Mouse (Mus musculus) E14TG2a.4 (cell line): ENCODE results near the gene Slc35g2.

Experiments
- H3K27me3 ChIP-seq: 2 replicates; pipeline ENCODE4 v1.6.1; 2014; ENCODE audit warnings: low read length, control low read depth; ENCODE audit not compliant: insufficient read depth
- H3K36me3 ChIP-seq: 2 replicates; pipeline ENCODE4 v1.6.1; 2014; ENCODE audit warnings: low read length, control low read depth; ENCODE audit not compliant: insufficient read depth
- H3K4me1 ChIP-seq: replicated peaks from 2 replicates; pipeline ENCODE4 v1.6.1; 2014; ENCODE audit warnings: low read depth, low read length, control low read depth
- H3K4me3 ChIP-seq: replicated peaks from 2 replicates; pipeline ENCODE4 v1.5.1; 2014; ENCODE audit warnings: mild to moderate bottlenecking, low read length
- H3K9me3 ChIP-seq: 2 replicates; pipeline ENCODE4 v1.6.1; 2014; ENCODE audit warnings: low read length, control low read depth
- CTCF ChIP-seq: conservative IDR thresholded peaks from 2 replicates; pipeline ENCODE4 v1.5.1; 2014; ENCODE audit warnings: low read length
- NANOG ChIP-seq: IDR thresholded peaks from 2 replicates; pipeline ENCODE4 v1.6.1; 2014; ENCODE audit warnings: borderline replicate concordance, low read length, mixed read lengths
- POU5F1 ChIP-seq: IDR thresholded peaks from 2 replicates; pipeline ENCODE4 v1.6.1; 2014; ENCODE audit warnings: low read length, borderline replicate concordance

Gene Slc35g2

GRCm38 (mm10) chr9:100571511-100571910 lies 621 bp upstream of the Slc35g2 start:
- no peak overlapping the region for H3K4me3 ChIP-seq
- H3K4me1 ChIP-seq: peaks cover 11% of the 10 kb centered on the region
- H3K27me3 ChIP-seq: peaks cover 71% of the 10 kb centered on the region
- no peaks in the 10 kb centered on the region for H3K9me3 ChIP-seq
- no peaks in the 10 kb centered on the region for H3K36me3 ChIP-seq
- TF ChIP-seq CTCF (no peak), NANOG (no peak), POU5F1 (no peak)

GRCm38 (mm10) chr9:100569798-100570625 lies 878 bp downstream of the Slc35g2 start:
- H3K4me3 ChIP-seq: peak overlapping the region; percentile 83
- H3K4me1 ChIP-seq: peaks cover 11% of the 10 kb centered on the region
- no peaks in the 10 kb centered on the region for H3K9me3 ChIP-seq
- TF ChIP-seq NANOG: no peak
- no peak for TF ChIP-seq POU5F1
- TF ChIP-seq CTCF: no peak
- no peaks in the 10 kb centered on the region for H3K36me3 ChIP-seq
- H3K27me3 ChIP-seq: peaks cover 64% of the 10 kb centered on the region

- H3K9me3 ChIP-seq: no peaks in the 10 kb centered on the region
- H3K4me3 ChIP-seq: no peak overlapping the region
- no peaks in the 10 kb centered on the region for H3K4me1 ChIP-seq
- H3K36me3 ChIP-seq: no peaks in the 10 kb centered on the region
- TF ChIP-seq POU5F1 (no peak), NANOG (no peak), CTCF (no peak)
- H3K27me3 ChIP-seq: peaks cover 11% of the 10 kb centered on the region; the same call in 1 of the 2 replicates
Observed at GRCm38 (mm10) chr9:100560251-100560890, 10.5 kb downstream of the Slc35g2 start.

GRCm38 (mm10) chr9:100558991-100559390 lies 11.9 kb downstream of the Slc35g2 start:
- no peak overlapping the region for H3K4me3 ChIP-seq
- H3K27me3 ChIP-seq: peaks cover 18% of the 10 kb centered on the region; the same call in 1 of the 2 replicates
- TF ChIP-seq CTCF: no peak
- no peak for TF ChIP-seq NANOG
- TF ChIP-seq POU5F1: no peak
- H3K36me3 ChIP-seq: no peaks in the 10 kb centered on the region
- no peaks in the 10 kb centered on the region for H3K9me3 ChIP-seq
- no peaks in the 10 kb centered on the region for H3K4me1 ChIP-seq

GRCm38 (mm10) chr9:100558023-100558573 lies 12.8 kb downstream of the Slc35g2 start:
- Histone ChIP-seq H3K9me3 (no peaks in the 10 kb centered on the region), H3K4me1 (no peaks in the 10 kb centered on the region), H3K27me3 (peaks cover 18% of the 10 kb centered on the region; the same call in 1 of the 2 replicates), H3K4me3 (no peak overlapping the region), H3K36me3 (no peaks in the 10 kb centered on the region)
- TF ChIP-seq CTCF (no peak), NANOG (no peak), POU5F1 (no peak)

GRCm38 (mm10) chr9:100555686-100556085 lies 15.2 kb downstream of the Slc35g2 start:
- H3K9me3 ChIP-seq: no peaks in the 10 kb centered on the region
- H3K27me3 ChIP-seq: peaks cover 17% of the 10 kb centered on the region; the same call in 1 of the 2 replicates
- no peak overlapping the region for H3K4me3 ChIP-seq
- no peaks in the 10 kb centered on the region for H3K4me1 ChIP-seq
- TF ChIP-seq POU5F1 (no peak), CTCF (no peak), NANOG (no peak)
- no peaks in the 10 kb centered on the region for H3K36me3 ChIP-seq

- H3K27me3 ChIP-seq: peaks cover 13% of the 10 kb centered on the region; the same call in 1 of the 2 replicates
- no peak for TF ChIP-seq NANOG
- TF ChIP-seq CTCF: peak; percentile 97
- H3K9me3 ChIP-seq: peaks cover 4% of the 10 kb centered on the region
- H3K36me3 ChIP-seq: no peaks in the 10 kb centered on the region
- peaks cover 18% of the 10 kb centered on the region for H3K4me1 ChIP-seq
- no peak overlapping the region for H3K4me3 ChIP-seq
Observed at GRCm38 (mm10) chr9:100548313-100548712, 22.6 kb downstream of the Slc35g2 start.

GRCm38 (mm10) chr9:100546594-100546910 lies 24.3 kb downstream of the Slc35g2 start:
- peaks cover 18% of the 10 kb centered on the region for H3K4me1 ChIP-seq
- peaks cover 4% of the 10 kb centered on the region for H3K9me3 ChIP-seq
- peak overlapping the region; percentile 95 for H3K4me3 ChIP-seq
- peaks cover 7% of the 10 kb centered on the region; the same call in 1 of the 2 replicates for H3K27me3 ChIP-seq
- TF ChIP-seq POU5F1 (no peak), CTCF (no peak), NANOG (no peak)
- no peaks in the 10 kb centered on the region for H3K36me3 ChIP-seq
